Comparison of ENCODE assay signal across 15 mouse cellular contexts in the genomic region with DNA sequence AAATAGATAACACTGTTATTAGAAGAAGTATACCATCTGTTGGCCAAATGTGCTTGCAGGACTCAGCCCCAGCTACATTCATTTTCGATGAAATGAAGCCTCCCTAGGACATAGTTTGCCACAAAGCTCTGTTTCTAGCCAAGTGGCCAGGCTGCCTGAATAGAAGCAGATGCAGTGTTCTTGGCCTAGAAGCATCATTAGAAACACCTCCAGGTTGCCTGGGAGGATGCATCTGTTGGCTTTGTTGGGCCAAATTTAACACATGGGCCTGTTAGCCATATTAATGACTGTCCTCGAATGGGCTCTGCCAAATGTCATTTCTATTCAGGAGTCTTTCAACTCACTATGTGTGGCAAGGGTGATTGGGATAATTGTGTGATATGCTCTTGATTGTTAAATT.
DNase-seq lines count a peak whose midpoint lies in the region; ATAC-seq and TF ChIP-seq lines count a peak whose summit lies in the region.
"Had no signal": no experiment of that assay in that cellular context is flagged by ENCODE, and none has a peak within 500 bp of the region (broad histone marks: within the 10 kb centered on the region; RNA-seq: fewer than 3 reads in every experiment).

No protein-coding gene starts in this region.

- 63% methylated on average over 2 of the region's 2 CpGs for WGBS in forebrain, embryonic 15.5 days
- 92% methylated on average over 2 of the region's 2 CpGs for WGBS in forebrain, embryonic 10.5 days

- no peaks in the 10 kb centered on the region for H3K36me3 ChIP-seq in forebrain, embryonic 15.5 days
- no peaks in the 10 kb centered on the region for H3K36me3 ChIP-seq in forebrain, embryonic 10.5 days (replicated peaks)
- H3K36me3 ChIP-seq: embryonic facial prominence, embryonic 10.5 days; heart, embryonic 13.5 days; midbrain, embryonic 12.5 days had no signal

- no peak for TF ChIP-seq POLR2A in brain, embryonic 14.5 days (IDR thresholded peaks at IDR 0.05; ENCODE audit: borderline replicate concordance, extremely low read depth, insufficient read depth, insufficient read length, poor library complexity, severe bottlenecking)

- DNase-seq in forebrain, embryonic 10.5 days (ENCODE audit: extremely low spot score, low spot score): no peak
- DNase-seq in brain, embryonic 14.5 days (ENCODE audit: low read depth): peak; percentile 78
- DNase-seq in cerebellum, adult 9-11 months: peak; percentile 96
- DNase-seq in layer of hippocampus, adult 8-10 months (ENCODE audit: low spot score in 2 of 2): peak; percentile 80 to 82
- DNase-seq in gastrocnemius, postnatal 10 days: no peak
- no peak for DNase-seq in left cerebral cortex, postnatal 25 days (ENCODE audit: low spot score in 2 of 2)
- no peak for DNase-seq in frontal cortex, postnatal 36 days (ENCODE audit: low spot score in 2 of 2)
- DNase-seq: kidney, adult 8-10 months; liver, postnatal 0 days; lung, postnatal 36 days; spleen, adult 18-20 months had no signal

- TF ChIP-seq CTCF in brain, embryonic 14.5 days (IDR thresholded peaks at IDR 0.05; ENCODE audit: borderline replicate concordance, extremely low read depth, insufficient read depth, insufficient read length): no peak

- no peaks in the 10 kb centered on the region for H3K27me3 ChIP-seq in forebrain, embryonic 15.5 days
- H3K27me3 ChIP-seq in forebrain, embryonic 10.5 days (ENCODE audit: poor library complexity, severe bottlenecking): no peaks in the 10 kb centered on the region
- H3K27me3 ChIP-seq: heart, embryonic 13.5 days; midbrain, embryonic 12.5 days had no signal

- intact Hi-C loops in left cerebral cortex, postnatal 25 days (cut with DNase I): no loop called here

- no peak overlapping the region for H3K9ac ChIP-seq in forebrain, embryonic 15.5 days (replicated peaks)
- H3K9ac ChIP-seq: heart, embryonic 13.5 days; liver, postnatal 0 days; midbrain, embryonic 12.5 days had no signal

- no peak overlapping the region for H3K4me2 ChIP-seq in forebrain, embryonic 15.5 days (replicated peaks)
- H3K4me2 ChIP-seq: heart, embryonic 13.5 days; midbrain, embryonic 12.5 days had no signal

- no peaks in the 10 kb centered on the region for H3K4me1 ChIP-seq in forebrain, embryonic 15.5 days
- H3K4me1 ChIP-seq in forebrain, embryonic 10.5 days: no peaks in the 10 kb centered on the region
- H3K4me1 ChIP-seq: embryonic facial prominence, embryonic 10.5 days; heart, embryonic 13.5 days; midbrain, embryonic 12.5 days had no signal

- ATAC-seq in forebrain, embryonic 15.5 days (replicated peaks): peak; percentile 84
- ATAC-seq: liver, postnatal 0 days had no signal

- no peak overlapping the region for H3K4me3 ChIP-seq in forebrain, embryonic 15.5 days
- no peak overlapping the region for H3K4me3 ChIP-seq in forebrain, embryonic 10.5 days
- H3K4me3 ChIP-seq: embryonic facial prominence, embryonic 10.5 days; heart, embryonic 13.5 days; midbrain, embryonic 12.5 days had no signal

- H3K27ac ChIP-seq in forebrain, embryonic 15.5 days (replicated peaks): no peak overlapping the region
- H3K27ac ChIP-seq in forebrain, embryonic 10.5 days: no peak overlapping the region
- H3K27ac ChIP-seq: embryonic facial prominence, embryonic 10.5 days; heart, embryonic 13.5 days; midbrain, embryonic 12.5 days had no signal

- no peaks in the 10 kb centered on the region for H3K9me3 ChIP-seq in forebrain, embryonic 15.5 days
- H3K9me3 ChIP-seq in forebrain, embryonic 10.5 days: no peaks in the 10 kb centered on the region
- H3K9me3 ChIP-seq: embryonic facial prominence, embryonic 10.5 days; heart, embryonic 13.5 days; midbrain, embryonic 12.5 days had no signal

Comparison
In these comparisons a context has a peak if more than half of its experiments do, and no peak if none do; other contexts are left out.
1. DNase-seq: peak in brain, embryonic 14.5 days (single experiment), cerebellum, adult 9-11 months (single experiment) and layer of hippocampus, adult 8-10 months (2 of 2); none in forebrain, embryonic 10.5 days (single experiment), gastrocnemius, postnatal 10 days (single experiment), left cerebral cortex, postnatal 25 days (0 of 2) and frontal cortex, postnatal 36 days (0 of 2).